Mouse (Mus musculus) frontal cortex, postnatal 10 days (tissue): ENCODE results near the gene Tas2r134.

Experiments
- DNase-seq, 2 experiments: peaks; one replicate each; pipeline ENCODE4 v3.0.0; 2022; ENCODE audit warnings: low spot score in 2 of 2, mixed read lengths in 1 of 2

The Tas2r134 gene

GRCm38 (mm10) chr2:51627211-51627610 lies at the start of gene Tas2r134:
TSS of gene Tas2r134 (plus strand) at chr2:51627511.
- DNase-seq = no peak

GRCm38 (mm10) chr2:51579767-51580166 lies 47.5 kb upstream of the Tas2r134 start:
- no peak for DNase-seq

- DNase-seq = no peak
Observed at GRCm38 (mm10) chr2:51584050-51585046, 43.0 kb upstream of the Tas2r134 start.

GRCm38 (mm10) chr2:51588336-51588735 lies 39.0 kb upstream of the Tas2r134 start:
- no peak for DNase-seq

- DNase-seq = no peak
Observed at GRCm38 (mm10) chr2:51588895-51589294, 38.4 kb upstream of the Tas2r134 start.

GRCm38 (mm10) chr2:51589627-51590026 lies 37.7 kb upstream of the Tas2r134 start:
- DNase-seq = no peak

- no peak for DNase-seq
Observed at GRCm38 (mm10) chr2:51590308-51590707, 37.0 kb upstream of the Tas2r134 start.

- no peak for DNase-seq
Observed at GRCm38 (mm10) chr2:51592157-51592556, 35.2 kb upstream of the Tas2r134 start.

GRCm38 (mm10) chr2:51599473-51600201 lies 27.7 kb upstream of the Tas2r134 start:
- DNase-seq = no peak

GRCm38 (mm10) chr2:51600202-51600487 lies 27.2 kb upstream of the Tas2r134 start:
- no peak for DNase-seq

GRCm38 (mm10) chr2:51600873-51601272 lies 26.4 kb upstream of the Tas2r134 start:
- DNase-seq = no peak

GRCm38 (mm10) chr2:51610305-51610704 lies 17.0 kb upstream of the Tas2r134 start:
- DNase-seq = peak in 1 of 2 experiments; percentile 29

GRCm38 (mm10) chr2:51610897-51611296 lies 16.4 kb upstream of the Tas2r134 start:
- DNase-seq = no peak

- no peak for DNase-seq
Observed at GRCm38 (mm10) chr2:51613716-51614115, 13.6 kb upstream of the Tas2r134 start.

GRCm38 (mm10) chr2:51621931-51622330 lies 5.4 kb upstream of the Tas2r134 start:
- DNase-seq = no peak

- no peak for DNase-seq
Observed at GRCm38 (mm10) chr2:51626007-51626406, 1.3 kb upstream of the Tas2r134 start.

GRCm38 (mm10) chr2:51631428-51631827 lies 4.1 kb downstream of the Tas2r134 start:
- DNase-seq = no peak

- no peak for DNase-seq
Observed at GRCm38 (mm10) chr2:51637681-51638080, 10.4 kb downstream of the Tas2r134 start.

GRCm38 (mm10) chr2:51641635-51642034 lies 14.3 kb downstream of the Tas2r134 start:
- DNase-seq = no peak

- DNase-seq = no peak
Observed at GRCm38 (mm10) chr2:51643244-51644139, 16.2 kb downstream of the Tas2r134 start.

- DNase-seq = no peak
Observed at GRCm38 (mm10) chr2:51647972-51648371, 20.7 kb downstream of the Tas2r134 start.

- no peak for DNase-seq
Observed at GRCm38 (mm10) chr2:51649887-51650286, 22.6 kb downstream of the Tas2r134 start.
